Mouse (Mus musculus): ENCODE measurements around the gene Ntan1.

DNA sequence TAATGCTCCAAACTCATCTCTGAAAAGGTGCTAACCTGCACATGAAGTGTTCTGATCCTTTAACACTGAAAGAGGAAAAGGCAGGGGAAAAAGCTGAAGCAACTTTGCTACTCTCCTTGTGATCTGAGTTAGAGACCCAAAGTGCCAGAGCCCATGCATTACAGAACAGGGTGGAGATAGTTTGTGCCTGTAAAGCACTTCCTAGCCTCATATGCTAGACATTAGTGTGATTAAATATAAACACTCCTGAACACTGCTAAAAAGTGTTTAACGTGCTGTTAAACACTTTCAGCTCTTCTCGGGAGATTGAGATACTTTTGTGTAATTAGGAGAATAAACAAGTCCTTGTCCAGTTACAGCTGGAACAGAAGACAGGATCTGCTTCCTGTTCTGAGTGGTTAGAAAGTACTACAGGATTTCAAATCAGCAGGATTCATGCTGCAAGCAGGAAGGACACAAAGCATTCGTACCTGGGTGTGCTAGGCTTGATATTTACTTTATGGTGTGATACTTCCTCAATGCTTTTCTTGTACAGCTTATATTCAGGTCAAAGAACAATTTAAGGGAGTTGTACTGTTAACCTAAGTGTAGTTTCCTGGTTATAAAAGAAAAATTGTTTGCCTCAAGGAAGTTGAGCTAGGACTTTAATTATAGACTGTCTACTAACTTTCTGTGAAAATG, 64.6 kb downstream of the Ntan1 start:
- TF ChIP-seq CTCF (conservative IDR thresholded peaks at IDR 0.05; ENCODE audit: insufficient read depth, insufficient read length, low read depth, low read length) (no peak), POLR2A (IDR thresholded peaks at IDR 0.05; ENCODE audit: low read depth, low read length) (no peak)

Data from kidney, adult 2 months (tissue).